Mouse (Mus musculus): ENCODE data around the gene Duox2. TPM values are rescaled to one million over a fixed set of nuclear protein-coding genes. Genes with fewer than 3 reads are reported as not detected.

The Duox2 gene
- total and polyA plus RNA-seq, 2 experiments from 2014 or later = 0.23 to 3.7 TPM

DNA sequence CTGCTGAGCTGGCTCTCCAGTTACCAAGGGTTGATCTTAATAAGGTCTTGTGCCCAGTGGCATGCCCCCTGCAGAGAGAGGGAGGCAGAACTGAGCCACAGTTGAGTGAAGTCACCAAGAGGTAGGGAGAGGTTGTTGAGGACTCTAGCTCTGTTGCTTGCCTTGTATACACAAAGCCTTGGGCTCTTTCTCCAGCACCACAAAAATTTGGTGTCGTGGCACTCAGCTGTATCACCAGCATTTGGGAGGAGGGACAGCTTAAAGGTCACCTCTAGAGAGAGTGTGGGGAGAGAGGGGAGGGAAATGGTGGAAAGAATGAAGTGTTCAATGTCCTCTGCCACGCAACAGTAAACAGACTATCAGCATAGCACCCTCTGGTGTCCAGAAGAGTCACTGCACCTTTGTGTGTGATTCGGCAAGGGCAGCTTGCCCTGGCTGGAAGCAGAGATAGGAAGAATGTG is 54.5 kb downstream of the Duox2 start:
- no peak overlapping the region for H3K9ac ChIP-seq (replicated peaks; ENCODE audit: low read depth, low read length)
- no peaks in the 10 kb centered on the region for H3K9me3 ChIP-seq (replicated peaks; ENCODE audit: control insufficient read depth, low read length)
- peak overlapping the region; percentile 43; the same call in 1 of the 2 replicates for H3K27ac ChIP-seq (ENCODE audit: low read depth)
- peak; percentile 96 for TF ChIP-seq CTCF (IDR thresholded peaks at IDR 0.05; ENCODE audit: low read depth)
- no peak for TF ChIP-seq EP300 (IDR thresholded peaks at IDR 0.05; ENCODE audit: low read depth)
- no peaks in the 10 kb centered on the region; the same call in 1 of the 2 replicates for H3K4me1 ChIP-seq (ENCODE audit: control insufficient read depth, insufficient read depth)
- WGBS = 3% methylated on average over 3 of the region's 3 CpGs
- no peak overlapping the region for H3K4me2 ChIP-seq (ENCODE audit: low read depth, low read length)
- no peaks in the 10 kb centered on the region for H3K27me3 ChIP-seq (ENCODE audit: control insufficient read depth, insufficient read depth, low read length)
- no peak overlapping the region for H3K4me3 ChIP-seq (ENCODE audit: low read depth, low read length)
- DNase-seq (ENCODE audit: low spot score) (peak; percentile 88), ATAC-seq (ENCODE audit: insufficient read depth, low read depth) (peak; percentile 86)
- peaks cover 24% of the 10 kb centered on the region for H3K36me3 ChIP-seq (replicated peaks; ENCODE audit: control insufficient read depth, insufficient read depth, low read length)

DNA sequence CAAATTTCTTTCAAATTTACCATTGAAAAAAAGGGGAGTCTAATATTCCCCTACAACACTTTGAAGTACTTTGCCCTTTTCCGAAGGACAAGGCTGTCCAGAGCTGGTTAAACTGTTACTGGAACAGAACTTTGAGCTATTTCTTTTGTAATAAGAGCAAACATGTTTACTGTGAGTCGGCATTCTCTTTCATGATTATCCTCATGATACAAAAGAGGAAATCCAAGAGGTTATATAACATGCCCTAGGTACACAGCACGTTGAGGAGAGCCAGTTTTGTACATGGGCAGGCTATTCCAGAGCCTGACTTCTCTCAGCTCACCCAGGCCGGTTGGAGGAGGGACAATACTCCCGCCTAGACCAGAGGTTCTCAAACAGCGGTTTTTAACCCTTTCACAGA is 56.3 kb downstream of the Duox2 start:
- Histone ChIP-seq H3K9ac (replicated peaks; ENCODE audit: low read depth, low read length) (no peak overlapping the region), H3K27me3 (ENCODE audit: control insufficient read depth, insufficient read depth, low read length) (no peaks in the 10 kb centered on the region), H3K4me3 (ENCODE audit: low read depth, low read length) (no peak overlapping the region), H3K27ac (ENCODE audit: low read depth) (no peak overlapping the region), H3K4me1 (ENCODE audit: control insufficient read depth, insufficient read depth) (no peaks in the 10 kb centered on the region; the same call in 1 of the 2 replicates), H3K36me3 (replicated peaks; ENCODE audit: control insufficient read depth, insufficient read depth, low read length) (peaks cover 7% of the 10 kb centered on the region), H3K9me3 (replicated peaks; ENCODE audit: control insufficient read depth, low read length) (no peaks in the 10 kb centered on the region), H3K4me2 (ENCODE audit: low read depth, low read length) (no peak overlapping the region)
- 69% methylated on average over 6 of the region's 6 CpGs for WGBS
- no peak for ATAC-seq (ENCODE audit: insufficient read depth, low read depth)
- TF ChIP-seq CTCF (IDR thresholded peaks at IDR 0.05; ENCODE audit: low read depth) (no peak), EP300 (IDR thresholded peaks at IDR 0.05; ENCODE audit: low read depth) (no peak)
- no peak for DNase-seq (ENCODE audit: low spot score)

DNA sequence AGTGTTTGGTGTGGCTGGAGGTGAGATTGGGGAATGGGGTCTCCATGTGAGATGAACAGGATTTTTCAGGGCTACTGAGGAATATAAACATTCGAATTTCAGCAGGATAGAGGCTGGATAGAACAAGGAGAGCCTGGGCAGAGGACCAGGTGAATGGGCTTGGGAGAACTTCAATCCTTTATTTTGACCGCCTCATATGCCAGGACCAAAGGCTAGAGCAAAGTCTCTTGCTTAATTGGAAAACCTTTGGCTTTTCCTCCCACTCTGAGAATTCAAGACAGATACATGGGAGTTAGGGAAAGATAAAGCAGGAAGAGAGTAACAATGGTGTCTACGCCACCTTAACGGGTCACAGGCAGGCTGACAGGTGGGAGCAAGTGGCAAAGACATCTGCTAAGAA is 57.0 kb downstream of the Duox2 start:
- Histone ChIP-seq H3K4me1 (ENCODE audit: control insufficient read depth, insufficient read depth) (peaks cover 2% of the 10 kb centered on the region), H3K27me3 (ENCODE audit: control insufficient read depth, insufficient read depth, low read length) (no peaks in the 10 kb centered on the region), H3K27ac (ENCODE audit: low read depth) (no peak overlapping the region), H3K4me3 (ENCODE audit: low read depth, low read length) (no peak overlapping the region), H3K9ac (replicated peaks; ENCODE audit: low read depth, low read length) (no peak overlapping the region), H3K9me3 (replicated peaks; ENCODE audit: control insufficient read depth, low read length) (no peaks in the 10 kb centered on the region), H3K36me3 (replicated peaks; ENCODE audit: control insufficient read depth, insufficient read depth, low read length) (0 out of 2 replicates have a peak, but pooled peaks cover under 1% of the 10 kb centered on the region), H3K4me2 (ENCODE audit: low read depth, low read length) (no peak overlapping the region)
- 89% methylated on average over 4 of the region's 4 CpGs for WGBS
- ATAC-seq (ENCODE audit: insufficient read depth, low read depth) (no peak), DNase-seq (ENCODE audit: low spot score) (no peak)
- no peak for TF ChIP-seq CTCF (IDR thresholded peaks at IDR 0.05; ENCODE audit: low read depth)
- TF ChIP-seq EP300 (IDR thresholded peaks at IDR 0.05; ENCODE audit: low read depth) = no peak

DNA sequence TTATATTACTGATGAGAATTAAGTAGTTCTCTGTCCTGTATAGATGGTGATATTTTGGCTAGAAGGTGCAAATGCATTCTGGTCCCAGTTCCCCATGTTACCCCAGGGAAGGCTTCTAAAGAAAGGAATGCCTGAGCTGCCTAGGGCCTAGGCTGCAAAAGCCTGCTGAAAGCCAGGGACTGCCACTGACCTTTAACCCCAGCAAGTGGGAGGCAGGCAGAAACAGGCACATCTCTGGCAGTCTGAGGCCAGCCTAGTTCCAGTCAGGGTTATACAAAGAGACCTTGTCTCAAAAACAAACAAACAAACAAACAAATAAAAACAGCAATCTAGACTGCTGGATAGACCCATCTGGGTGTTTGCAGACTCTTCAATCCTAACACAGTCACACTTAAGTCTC is 57.5 kb downstream of the Duox2 start:
- no peak overlapping the region for H3K27ac ChIP-seq (ENCODE audit: low read depth)
- peaks cover 4% of the 10 kb centered on the region for H3K4me1 ChIP-seq (ENCODE audit: control insufficient read depth, insufficient read depth)
- no peak overlapping the region for H3K9ac ChIP-seq (replicated peaks; ENCODE audit: low read depth, low read length)
- H3K4me2 ChIP-seq (ENCODE audit: low read depth, low read length) = no peak overlapping the region
- no peaks in the 10 kb centered on the region for H3K36me3 ChIP-seq (replicated peaks; ENCODE audit: control insufficient read depth, insufficient read depth, low read length)
- ATAC-seq (ENCODE audit: insufficient read depth, low read depth) (no peak), DNase-seq (ENCODE audit: low spot score) (no peak)
- H3K9me3 ChIP-seq (replicated peaks; ENCODE audit: control insufficient read depth, low read length) = no peaks in the 10 kb centered on the region
- no peak for TF ChIP-seq CTCF (IDR thresholded peaks at IDR 0.05; ENCODE audit: low read depth)
- no peaks in the 10 kb centered on the region for H3K27me3 ChIP-seq (ENCODE audit: control insufficient read depth, insufficient read depth, low read length)
- H3K4me3 ChIP-seq (ENCODE audit: low read depth, low read length) = no peak overlapping the region

DNA sequence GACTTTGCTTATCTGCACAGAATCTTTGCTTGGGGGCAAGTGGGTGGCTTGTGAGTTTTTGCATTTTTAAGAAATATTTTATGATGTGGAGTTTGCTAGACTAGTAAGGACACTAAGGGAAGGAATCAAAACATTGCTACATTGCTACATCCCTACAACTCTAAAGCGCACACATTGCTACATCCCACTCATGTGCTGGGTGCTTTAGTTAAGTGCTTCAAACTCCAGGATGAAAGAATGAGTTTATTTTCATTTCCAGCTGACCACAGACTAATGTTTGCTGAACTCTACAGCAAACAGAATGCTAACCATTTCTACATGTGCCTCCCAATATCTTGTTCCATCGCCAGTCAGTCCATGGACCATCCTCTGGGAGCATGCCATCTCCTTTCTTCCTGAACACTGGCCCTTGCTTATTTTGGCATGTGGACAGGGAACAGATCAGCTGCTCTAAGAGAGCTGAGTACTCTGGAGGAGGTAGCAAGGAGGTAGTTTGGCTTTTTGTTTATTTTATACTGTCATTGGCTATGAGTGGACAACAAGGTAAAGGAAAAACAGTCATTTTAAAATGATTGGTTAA is 60.3 kb downstream of the Duox2 start:
- no peaks in the 10 kb centered on the region for H3K9me3 ChIP-seq (replicated peaks; ENCODE audit: control insufficient read depth, low read length)
- no peak for DNase-seq (ENCODE audit: low spot score)
- TF ChIP-seq CTCF (IDR thresholded peaks at IDR 0.05; ENCODE audit: low read depth) = no peak
- TF ChIP-seq EP300 (IDR thresholded peaks at IDR 0.05; ENCODE audit: low read depth) = no peak
- WGBS = 73% methylated on average over 2 of the region's 2 CpGs
- peaks cover 11% of the 10 kb centered on the region; the same call in 1 of the 2 replicates for H3K4me1 ChIP-seq (ENCODE audit: control insufficient read depth, insufficient read depth)
- no peaks in the 10 kb centered on the region for H3K27me3 ChIP-seq (ENCODE audit: control insufficient read depth, insufficient read depth, low read length)
- ATAC-seq (ENCODE audit: insufficient read depth, low read depth) = no peak
- no peak overlapping the region for H3K4me2 ChIP-seq (ENCODE audit: low read depth, low read length)
- H3K27ac ChIP-seq (ENCODE audit: low read depth) = no peak overlapping the region
- no peaks in the 10 kb centered on the region for H3K36me3 ChIP-seq (replicated peaks; ENCODE audit: control insufficient read depth, insufficient read depth, low read length)
- no peak overlapping the region for H3K4me3 ChIP-seq (ENCODE audit: low read depth, low read length)
- no peak overlapping the region for H3K9ac ChIP-seq (replicated peaks; ENCODE audit: low read depth, low read length)

DNA sequence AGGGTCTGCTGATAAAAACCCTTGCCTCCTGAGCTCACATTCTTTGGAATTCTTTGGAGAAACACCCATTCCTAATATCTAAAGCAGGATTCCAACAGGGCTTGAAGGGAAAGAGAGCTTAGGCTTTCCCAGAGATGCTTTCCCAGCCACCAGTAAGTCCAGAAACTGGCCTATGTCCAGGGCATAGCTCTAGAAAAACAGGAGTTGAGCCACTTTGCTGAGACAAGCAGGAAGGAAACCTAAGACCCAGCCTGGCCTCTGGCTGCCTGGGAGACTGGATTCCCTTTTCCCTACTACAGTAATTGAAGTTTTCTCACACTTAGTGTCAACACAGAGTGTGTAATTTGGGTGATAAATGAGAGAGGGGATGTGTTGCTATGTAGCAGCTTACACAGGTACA is 61.9 kb downstream of the Duox2 start:
- H3K4me2 ChIP-seq (ENCODE audit: low read depth, low read length) = no peak overlapping the region
- DNase-seq (ENCODE audit: low spot score) (no peak), ATAC-seq (ENCODE audit: insufficient read depth, low read depth) (no peak)
- H3K27me3 ChIP-seq (ENCODE audit: control insufficient read depth, insufficient read depth, low read length) = no peaks in the 10 kb centered on the region
- no peak overlapping the region for H3K9ac ChIP-seq (replicated peaks; ENCODE audit: low read depth, low read length)
- TF ChIP-seq EP300 (IDR thresholded peaks at IDR 0.05; ENCODE audit: low read depth) (no peak), CTCF (IDR thresholded peaks at IDR 0.05; ENCODE audit: low read depth) (no peak)
- H3K36me3 ChIP-seq (replicated peaks; ENCODE audit: control insufficient read depth, insufficient read depth, low read length) = no peaks in the 10 kb centered on the region
- H3K4me1 ChIP-seq (ENCODE audit: control insufficient read depth, insufficient read depth) = peaks cover 11% of the 10 kb centered on the region; the same call in 1 of the 2 replicates
- H3K9me3 ChIP-seq (replicated peaks; ENCODE audit: control insufficient read depth, low read length) = no peaks in the 10 kb centered on the region
- H3K27ac ChIP-seq (ENCODE audit: low read depth) = no peak overlapping the region
- H3K4me3 ChIP-seq (ENCODE audit: low read depth, low read length) = no peak overlapping the region
